Mouse (Mus musculus) ES-CJ7 (cell line): ENCODE results near the gene Cbln1.
A peak's percentile ranks its signal among the peaks of the same experiment; 100 is the strongest.

ENCODE experiments used
- DNase-seq: peaks from one replicate; pipeline ENCODE4 v3.0.0; 2011; ENCODE audit warnings: low read depth, low spot score

Gene Cbln1

DNA sequence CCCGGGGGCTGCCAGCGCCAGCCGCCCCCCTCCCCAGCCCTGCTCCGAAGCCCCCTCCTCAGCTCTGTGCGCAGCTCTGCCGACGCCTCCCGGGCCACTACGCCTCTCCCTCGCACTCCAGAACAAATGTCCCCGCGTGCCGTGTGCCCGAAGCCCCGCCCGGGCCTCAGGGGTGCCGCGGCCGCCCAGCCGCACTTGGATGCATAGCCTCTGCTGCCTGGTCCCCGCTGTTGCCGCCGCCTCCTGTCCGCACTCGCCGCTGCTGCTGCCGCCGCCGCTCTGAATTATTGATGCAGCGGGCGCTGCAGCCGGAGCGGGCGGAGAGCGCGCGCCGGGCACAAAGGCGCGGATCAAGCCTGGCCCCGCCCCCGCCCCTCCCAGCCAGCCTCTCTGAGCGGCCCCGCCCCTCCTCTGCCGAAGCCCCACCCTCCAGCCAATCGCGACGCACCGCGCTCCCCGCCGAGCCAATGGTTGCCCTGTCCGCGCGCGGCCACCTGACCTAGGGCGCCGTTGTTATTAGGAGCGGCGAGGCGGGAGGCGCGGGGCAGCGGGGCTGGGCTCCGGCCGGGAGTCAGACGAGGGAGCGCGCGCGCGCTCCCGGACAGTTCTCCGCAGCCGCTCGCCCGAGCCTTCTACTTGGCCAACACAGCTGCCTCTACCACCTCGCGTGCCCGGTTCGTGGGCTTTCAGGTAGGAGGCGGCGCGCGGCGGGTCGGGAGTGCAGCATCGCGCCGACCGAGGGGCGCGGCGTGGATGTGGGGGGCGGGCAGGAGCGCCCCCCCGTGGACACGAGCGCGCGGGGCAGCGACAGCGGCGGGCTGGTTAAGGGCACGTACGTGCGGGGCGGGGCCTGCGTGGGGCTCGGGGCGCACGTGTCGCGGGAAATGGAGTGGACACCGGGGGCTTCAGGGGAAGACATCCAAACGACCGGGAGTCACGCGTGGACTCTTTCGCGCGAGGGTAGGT, at the start of gene Cbln1:
Cbln1 (minus strand) TSS at position 339 of the 966 bp plus-strand sequence.
- DNase-seq = peak; percentile 95

DNA sequence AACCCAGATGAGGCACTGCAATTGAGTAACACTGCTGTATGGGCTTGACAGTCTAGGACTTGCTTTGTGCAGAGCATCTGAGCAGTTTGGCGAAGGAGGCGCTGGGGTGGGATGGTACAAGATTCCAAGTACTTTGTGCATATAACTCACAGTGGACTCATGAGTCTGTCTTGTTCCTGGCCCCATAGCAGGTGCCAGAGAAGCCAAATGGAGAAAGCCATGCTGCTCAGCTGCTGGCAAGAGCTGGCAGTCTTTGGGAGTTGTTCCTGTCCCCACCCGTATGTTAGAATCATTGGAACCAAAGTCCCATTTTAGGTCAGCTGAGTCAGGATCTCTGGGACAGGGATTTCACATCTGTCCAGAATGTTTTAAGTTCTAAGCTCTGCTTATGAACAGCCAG, 44.7 kb upstream of the Cbln1 start:
- no peak for DNase-seq

DNA sequence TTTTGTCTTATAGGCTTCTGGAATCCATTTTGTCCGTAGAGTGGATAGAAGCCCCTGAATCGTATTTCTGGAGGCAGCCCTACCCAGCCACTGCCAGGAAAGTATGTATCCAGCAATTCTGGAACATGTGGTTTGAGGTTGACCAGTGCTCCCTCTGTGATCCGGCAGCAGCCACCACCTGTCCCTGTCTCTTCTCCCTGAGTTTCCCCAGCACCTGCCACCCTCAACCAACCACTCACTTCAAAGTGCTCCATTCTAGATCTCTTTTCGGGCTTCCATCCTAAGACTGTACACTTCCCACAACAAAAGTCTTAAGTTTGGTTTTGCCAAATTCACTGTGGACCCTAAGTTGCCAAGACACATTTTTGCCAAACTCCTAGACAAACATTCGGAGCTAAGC, 41.4 kb upstream of the Cbln1 start:
- no peak for DNase-seq

DNA sequence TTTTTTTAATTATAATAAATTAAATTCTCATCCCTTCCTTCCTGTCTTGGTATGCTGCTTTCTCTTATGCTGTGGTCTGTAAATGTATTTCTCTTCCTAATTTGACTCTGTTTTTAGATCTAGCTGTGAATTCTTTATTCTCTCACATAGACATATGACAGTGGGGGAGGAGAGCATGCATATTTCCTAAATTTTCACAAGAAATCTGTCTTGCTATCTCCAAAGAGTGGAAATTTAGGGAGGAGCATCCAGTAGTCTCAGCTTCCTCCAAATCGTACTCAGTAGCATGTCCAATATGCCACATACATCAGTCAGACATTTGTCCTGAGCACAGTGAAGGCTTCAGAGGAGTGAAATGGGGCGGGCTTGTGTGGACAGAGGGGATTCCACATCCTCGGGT, 40.9 kb upstream of the Cbln1 start:
- DNase-seq = no peak

DNA sequence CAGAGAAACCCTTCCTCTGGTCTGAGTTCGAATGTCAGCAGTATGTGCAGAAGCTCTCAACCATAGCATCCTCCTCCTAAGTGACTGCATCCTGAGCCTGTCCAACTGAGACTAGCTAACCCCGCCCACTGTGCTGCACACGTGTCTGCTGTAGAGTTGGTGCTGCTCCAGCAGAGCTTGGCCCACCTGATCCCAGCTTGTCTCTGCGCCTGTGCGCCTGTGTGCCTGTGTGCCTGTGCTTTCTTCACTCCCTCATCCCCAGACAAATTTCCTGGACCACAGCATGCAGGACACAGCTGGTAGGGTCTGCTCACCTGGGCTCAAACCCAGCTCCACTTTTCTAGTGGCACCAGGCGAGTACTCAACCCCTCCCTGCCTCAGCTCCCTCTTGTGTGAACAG, 40.2 kb upstream of the Cbln1 start:
- no peak for DNase-seq

DNA sequence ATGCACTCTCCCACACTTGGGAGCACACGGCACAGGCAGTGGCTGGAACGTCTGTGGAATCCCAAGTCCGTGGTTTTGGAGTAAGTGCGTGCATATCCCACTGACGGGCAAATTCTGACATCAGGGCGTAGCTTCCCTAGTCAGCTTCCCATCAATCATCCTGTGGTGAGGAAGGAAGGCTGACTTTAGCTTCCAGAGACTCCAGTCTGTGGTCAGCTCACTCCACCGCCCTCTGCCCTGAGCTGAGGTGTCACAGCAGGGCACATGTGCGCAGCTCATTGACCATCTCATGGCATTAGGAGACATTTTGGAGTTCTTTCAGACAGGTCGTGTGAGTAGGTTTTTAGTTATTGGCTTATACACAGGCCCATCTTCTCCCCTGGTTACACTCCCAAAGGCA, 34.6 kb upstream of the Cbln1 start:
- DNase-seq = no peak

DNA sequence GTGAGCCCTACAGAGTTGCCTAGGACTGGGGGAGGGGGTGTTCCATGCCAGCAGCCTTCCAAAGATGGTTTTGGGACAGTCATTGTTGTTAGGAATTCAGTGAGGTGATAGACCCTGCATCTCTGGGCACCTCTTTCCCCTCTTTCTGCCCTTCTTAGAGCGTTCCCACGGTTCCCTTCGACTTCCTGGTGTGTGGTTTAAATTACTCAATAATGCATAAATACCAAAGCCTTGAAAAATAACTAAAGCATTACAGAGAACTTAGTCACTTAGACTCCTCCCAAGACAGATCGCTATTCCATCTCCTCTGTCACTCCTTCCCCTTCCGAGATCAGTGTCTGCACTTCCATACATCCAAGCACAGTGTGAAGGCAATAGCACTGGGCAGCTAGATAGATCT, 32.0 kb upstream of the Cbln1 start:
- DNase-seq = no peak

DNA sequence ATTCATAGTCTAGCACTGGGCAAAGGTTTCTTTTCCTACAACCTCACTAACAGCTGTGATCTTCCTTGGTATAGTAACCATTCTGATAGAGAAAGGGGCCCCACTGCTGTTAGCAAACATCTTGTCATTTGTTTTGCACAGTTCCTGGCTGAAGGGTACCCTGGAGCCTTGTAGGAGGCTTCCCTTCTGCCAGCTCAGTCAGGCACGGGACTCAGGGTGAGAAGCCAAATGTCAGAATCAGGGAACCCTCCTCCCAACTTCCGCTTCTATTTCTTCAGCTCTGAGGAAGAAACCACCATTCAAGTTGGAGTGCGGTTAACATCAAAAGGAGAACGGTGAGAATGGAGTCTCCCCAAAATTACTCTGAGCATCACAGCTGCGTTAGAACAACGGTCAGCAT, 30.3 kb upstream of the Cbln1 start:
- DNase-seq = no peak

DNA sequence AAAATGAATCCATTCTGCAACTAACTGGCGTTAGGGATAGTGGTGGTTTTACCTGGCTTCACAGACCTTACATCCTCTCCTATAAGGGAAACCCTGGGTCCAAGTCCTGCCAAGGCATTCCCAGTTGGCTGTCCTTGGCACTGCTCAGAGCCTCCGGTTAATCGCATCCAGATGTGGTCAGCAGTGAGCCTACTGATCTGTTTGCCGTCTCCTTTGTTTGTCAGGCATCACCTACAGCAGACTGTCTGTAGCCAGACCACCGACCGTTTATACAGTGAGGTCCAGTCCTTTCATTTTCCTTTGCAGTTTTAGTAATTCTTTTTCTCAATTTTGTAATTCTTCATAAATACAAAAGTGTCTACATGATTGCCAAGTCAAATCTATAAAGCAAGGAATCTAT, 25.2 kb upstream of the Cbln1 start:
- DNase-seq = no peak

DNA sequence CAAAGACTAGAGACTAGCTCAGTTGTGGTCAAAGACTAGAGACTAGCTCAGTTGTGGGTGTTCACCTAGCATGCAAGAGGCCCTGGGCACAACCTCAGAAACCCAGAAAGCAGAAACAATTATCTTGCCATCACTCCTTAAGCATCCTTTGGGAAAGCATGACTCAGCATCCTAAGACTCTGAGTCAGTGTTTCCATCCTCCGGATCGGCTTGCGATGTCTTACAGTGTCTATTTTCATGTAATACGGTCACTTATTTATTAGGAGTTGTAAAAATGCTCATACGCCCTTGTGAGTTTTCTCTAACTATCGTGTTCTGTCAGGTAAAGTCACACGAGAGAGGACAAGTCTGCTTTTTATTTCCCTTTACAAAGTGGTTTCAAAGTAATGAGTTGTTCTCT, 24.1 kb upstream of the Cbln1 start:
- no peak for DNase-seq

DNA sequence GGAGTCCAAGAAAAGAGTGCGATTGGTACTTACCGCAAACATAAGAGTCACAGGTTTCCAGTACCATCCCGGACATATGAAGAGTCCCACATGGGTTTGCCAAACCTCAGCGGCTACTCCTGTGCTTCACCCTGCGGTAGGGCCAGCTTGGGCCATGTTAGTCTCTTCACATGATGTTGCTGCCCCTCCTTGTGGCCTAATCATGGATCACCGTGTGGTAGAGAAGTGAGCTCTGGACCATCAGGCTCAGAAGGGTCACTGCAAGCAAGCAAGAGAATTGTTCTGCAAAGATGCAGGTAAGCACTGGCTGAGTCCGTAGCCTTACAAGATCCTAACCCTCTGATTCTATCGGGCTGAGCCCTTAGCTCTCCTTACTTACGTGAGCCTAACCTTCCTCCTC, 22.5 kb upstream of the Cbln1 start:
- no peak for DNase-seq

DNA sequence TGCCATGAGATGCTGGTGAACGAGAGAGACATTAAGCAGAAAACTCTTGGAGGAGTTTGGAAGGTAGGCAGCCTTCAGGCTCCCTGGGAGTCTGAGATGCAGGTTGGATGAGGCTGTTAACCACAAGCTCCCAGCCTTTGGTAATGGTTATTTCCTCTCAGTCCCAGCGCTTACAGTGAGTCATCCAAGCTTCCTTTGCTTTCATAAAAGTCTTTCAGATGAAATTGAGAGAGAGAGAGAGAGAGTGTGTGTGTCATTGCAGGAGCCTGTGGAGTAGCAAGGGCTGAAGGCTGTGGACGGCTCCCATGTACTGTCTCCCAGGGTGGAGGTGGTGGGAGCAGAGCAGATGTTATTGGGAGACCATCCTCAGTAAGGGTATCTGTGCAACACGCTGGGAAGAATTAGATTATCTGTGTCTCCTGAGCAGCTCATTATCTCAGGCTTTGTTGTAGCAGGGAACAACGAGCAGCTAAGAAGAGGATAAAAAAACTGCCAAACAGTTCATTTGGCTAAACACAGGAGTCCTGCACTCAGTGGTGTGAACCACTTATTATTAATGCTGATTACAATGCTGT, 17.5 kb upstream of the Cbln1 start:
- DNase-seq = no peak

DNA sequence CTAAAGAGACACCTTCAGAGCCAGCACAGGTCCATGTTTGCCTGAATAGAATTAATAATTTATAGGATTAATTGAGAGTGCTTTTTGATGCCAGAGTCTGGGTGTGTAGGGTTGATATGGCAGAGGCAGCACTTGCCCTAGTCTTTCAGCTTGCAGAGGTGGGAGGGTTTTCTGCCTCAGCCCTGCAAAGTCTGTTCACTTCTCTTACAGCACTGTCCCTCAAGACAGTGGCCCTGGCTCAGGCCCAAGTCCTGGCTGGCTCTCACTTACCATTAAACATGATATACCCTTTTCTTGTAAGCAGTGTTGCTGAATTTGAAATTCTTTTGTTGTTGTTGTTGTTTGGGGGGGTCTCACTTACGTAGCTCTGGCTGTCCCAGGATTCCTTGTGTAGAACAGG, 9.0 kb upstream of the Cbln1 start:
- no peak for DNase-seq

DNA sequence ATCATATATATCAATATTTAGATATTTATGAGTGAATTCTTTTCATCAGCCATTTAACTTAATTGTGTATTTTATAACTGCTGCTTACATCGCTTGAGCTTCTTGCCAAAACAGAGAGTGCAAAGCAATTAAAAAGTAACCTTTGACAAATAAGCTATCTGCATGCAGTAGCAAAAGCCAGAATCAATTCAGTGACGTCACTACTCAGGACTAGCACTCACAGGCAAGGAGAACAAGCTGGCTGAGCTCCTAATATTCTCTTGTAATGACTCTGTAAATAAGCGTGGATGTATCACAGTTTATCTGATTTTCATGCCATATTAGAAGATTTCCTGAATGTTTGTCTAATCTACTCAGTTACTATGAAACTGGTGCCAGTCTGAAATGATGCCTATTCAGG, 5.8 kb upstream of the Cbln1 start:
- DNase-seq = no peak

DNA sequence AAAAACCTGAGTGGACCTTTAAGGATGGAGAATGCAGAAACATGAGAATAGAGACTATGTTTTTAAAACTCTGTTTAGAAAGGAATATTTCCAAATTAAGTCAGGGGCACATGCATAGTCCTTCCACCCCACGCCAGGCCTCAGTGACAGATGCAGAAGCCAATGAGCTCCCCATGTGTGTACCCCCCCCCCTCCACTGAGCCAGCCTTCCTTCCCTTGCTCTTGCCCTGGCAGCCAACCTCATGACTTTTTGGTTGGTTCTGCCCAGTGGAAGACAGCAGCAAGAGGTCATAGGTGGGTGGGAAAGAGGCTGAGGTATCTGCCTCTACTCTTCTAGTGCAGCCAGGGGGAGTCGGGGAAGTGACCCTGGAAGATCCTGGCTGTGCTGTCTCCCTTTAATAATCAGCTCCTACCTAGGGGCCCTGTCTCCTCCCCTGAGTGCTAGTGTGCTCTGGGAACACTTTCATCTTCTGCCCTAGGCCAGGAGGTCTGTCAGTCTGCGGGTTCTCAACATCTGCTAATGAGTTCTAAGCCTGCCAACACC, 4.8 kb upstream of the Cbln1 start:
- no peak for DNase-seq

DNA sequence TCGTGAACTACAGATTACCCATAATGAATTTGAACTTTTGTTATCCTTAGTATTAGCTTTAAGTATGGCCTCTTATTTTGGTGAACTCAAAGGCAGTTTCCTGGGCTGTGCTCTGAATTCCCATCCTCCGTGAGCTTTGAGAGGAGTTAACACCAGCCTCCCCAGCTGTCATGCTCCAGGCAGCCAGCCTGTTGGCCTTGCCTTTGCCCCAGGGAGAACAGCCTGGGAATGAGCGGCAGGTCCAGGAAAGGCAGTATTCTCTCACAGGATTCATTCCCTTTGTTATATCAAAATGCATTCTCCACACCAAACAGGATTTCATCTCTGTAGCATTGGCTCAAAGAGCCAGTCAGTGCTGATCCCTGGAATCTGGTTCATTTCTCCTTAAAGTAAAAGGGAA, 3.1 kb upstream of the Cbln1 start:
- no peak for DNase-seq

DNA sequence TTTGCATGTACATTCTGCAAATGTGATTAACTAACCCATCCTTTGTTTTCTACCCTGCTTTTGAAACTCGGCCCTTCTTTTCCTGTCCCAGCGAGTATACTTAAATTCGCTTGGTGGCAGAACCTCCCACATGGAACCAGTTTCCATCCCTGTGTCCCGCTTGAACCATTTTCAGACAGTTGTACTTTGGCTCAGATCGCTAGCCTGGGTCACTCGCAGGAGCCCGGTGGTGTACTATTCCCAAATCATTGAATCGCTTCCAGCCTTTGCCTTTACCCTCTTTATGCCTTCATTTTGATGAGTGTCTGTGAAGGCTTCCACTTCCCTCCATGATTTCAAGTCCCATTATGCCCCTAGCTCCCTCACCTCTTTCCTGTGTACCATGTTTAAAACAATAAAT, 2.0 kb upstream of the Cbln1 start:
- DNase-seq = no peak

DNA sequence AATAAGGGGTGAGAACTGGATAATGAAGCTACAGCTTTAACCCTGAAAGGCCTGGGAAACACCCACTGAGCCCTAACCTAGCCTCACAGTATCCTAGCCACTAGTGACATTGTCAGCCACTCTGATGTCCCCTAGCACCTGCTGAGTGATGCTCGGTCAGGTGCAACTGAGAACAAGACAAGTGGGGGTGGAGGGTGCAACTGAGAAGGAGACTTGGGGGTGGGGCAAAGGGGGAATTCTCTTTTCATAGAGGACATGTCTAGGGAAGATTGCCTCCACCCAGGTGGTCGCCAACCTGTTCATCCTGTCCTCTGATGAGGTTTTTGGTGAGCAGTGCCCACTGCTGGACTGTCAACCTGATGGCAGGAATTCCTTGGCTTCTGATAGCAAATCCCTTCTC, 1.5 kb upstream of the Cbln1 start:
- DNase-seq = peak; percentile 15

DNA sequence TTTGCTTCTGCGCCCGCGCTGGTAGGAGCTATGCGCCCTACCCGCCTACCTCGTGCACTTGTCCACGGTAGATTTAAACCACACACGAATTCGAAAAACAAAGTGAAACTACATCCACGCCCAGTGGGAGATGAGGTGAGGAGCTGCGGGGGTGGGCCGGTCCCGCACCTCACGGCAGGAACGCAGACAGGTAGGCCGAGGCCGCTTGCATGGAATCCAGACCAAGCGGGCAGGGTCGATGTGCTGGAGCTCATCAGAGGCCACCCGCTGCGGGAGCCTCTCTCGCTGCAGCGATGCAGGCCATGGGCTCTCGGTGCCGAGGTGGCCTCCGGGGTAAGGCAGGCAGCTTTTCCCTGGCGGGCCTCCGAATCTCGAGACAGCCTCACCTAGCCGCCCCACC, 905 bp upstream of the Cbln1 start:
- peak; percentile 47 for DNase-seq

DNA sequence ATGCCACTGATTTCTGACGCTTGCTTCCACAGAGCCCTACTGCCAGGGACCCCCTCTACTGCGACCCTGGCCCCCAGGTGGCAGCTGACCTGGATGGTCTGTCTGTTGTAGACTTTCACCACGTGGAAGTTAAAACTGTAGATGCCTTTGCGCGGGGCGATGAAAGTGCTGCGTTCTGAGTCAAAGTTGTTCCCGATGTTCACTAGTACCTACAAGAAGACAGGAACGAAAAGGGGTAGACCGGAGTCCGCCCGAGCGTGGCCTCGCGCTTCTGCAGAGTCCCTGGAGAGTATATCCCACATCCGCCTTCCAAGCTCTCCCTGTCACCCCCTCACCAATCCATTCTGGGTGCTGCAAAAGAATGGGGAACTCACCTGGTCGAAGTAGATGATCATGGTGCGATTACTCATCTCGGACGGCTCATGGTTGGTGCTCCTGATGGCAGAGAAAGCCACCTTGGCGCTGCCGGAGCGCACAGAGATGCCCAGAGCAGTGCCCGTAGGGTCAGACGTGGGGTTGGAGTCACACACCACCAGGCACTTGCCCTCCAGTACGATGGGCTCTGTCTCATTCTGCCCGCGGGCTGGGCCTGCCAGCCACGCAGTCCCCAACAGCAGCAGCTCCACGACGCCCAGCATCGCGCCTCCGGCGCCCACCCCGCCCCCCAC, 672 bp downstream of the Cbln1 start:
- peak; percentile 35 for DNase-seq

DNA sequence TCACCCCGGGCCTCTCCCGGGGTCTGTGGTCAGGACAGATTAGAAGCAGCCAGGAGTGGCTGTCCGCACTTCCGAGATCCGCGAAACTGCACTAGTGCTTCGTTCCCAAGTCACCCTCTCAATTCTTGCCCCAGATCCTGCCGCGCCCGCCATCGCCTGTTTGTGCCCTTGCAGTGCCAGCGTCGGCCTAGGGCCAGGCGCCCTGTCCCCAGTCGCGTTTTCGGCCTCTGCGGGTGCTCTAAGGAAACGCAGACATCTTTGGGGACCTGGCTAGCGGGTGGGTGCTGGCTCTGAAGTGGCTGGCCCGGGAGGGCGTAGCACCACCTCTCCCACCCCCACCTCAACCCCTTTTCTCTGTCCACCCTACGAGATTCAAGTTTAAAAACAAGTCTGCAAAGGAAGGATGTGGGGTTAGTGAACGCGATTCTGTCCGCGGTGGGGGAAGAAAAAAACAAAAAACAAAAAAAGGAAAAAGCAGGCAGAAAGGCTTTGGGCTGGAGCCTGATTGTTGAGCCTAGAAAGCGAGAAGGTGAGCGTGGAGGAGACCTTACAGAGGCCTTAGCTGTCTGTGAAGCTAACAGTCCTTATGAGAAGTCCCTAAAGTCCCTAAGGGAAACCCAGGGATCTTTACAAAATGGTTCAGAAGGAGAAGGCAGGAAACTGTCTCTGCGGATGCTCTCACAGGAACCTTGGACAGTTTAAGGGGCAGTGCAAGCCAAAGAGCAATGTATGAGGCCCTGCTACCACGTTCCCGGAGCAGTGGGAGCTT, 1.4 kb downstream of the Cbln1 start:
- DNase-seq = peak; percentile 22
